Mouse (Mus musculus): ENCODE measurements around the gene Zbtb16.

Zbtb16 gene

DNA sequence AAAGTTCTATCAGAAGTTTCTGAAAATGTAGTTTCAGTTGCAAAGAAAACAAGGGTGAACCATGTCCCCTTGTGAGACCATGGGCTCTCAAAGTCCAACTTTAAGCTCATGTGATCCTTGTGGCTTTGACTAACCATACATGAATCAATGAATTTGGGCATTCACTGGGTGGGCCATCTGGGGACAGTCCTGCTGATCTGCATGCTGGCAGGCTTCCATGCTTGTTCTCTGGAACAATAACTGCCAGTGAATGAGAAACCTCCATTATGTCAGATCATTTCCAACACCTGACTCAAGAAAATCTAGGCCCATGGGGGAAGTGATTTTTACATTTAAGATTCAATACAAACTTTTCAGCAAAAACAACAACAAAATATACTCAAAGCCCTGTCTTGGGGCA, 70.1 kb downstream of the Zbtb16 start:
- Histone ChIP-seq H3K4me3 (replicated peaks; ENCODE audit: low read length) (no peak overlapping the region), H3K4me1 (replicated peaks; ENCODE audit: low read depth, low read length) (no peaks in the 10 kb centered on the region), H3K27me3 (ENCODE audit: insufficient read depth, low read length) (peaks cover 4% of the 10 kb centered on the region; the same call in 1 of the 2 replicates), H3K36me3 (ENCODE audit: insufficient read depth, low read length) (no peaks in the 10 kb centered on the region), H3K9me3 (ENCODE audit: low read length) (peaks cover 3% of the 10 kb centered on the region; the same call in 1 of the 2 replicates)
- no peak for TF ChIP-seq POU5F1 (IDR thresholded peaks at IDR 0.05; ENCODE audit: borderline replicate concordance, low read length)
- no peak for TF ChIP-seq CTCF (conservative IDR thresholded peaks at IDR 0.05; ENCODE audit: low read length)
- no peak for TF ChIP-seq NANOG (IDR thresholded peaks at IDR 0.05; ENCODE audit: borderline replicate concordance, low read length)

DNA sequence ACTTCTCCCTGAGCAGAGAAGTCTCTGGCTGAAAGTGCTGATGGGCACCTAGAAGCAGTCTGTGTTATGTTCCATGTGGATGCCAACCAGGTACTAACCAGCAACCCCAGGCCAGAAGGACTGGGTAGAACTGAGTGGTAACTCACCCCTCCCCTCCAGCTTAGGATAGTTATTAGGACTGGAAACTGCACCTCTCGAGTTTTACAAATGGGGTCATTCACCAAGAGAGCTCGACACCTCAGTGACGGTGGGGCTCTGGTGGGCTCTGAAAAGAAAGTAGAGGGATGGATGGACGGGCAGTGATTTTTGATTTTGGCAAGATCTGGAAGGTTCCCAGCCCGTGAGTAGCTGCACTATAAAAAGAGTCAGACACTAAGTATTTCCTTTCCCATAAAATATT, 71.7 kb downstream of the Zbtb16 start:
- Histone ChIP-seq H3K27me3 (ENCODE audit: insufficient read depth, low read length) (0 out of 2 replicates have a peak, but pooled peaks cover 3% of the 10 kb centered on the region), H3K4me1 (replicated peaks; ENCODE audit: low read depth, low read length) (no peaks in the 10 kb centered on the region), H3K4me3 (replicated peaks; ENCODE audit: low read length) (no peak overlapping the region), H3K36me3 (ENCODE audit: insufficient read depth, low read length) (no peaks in the 10 kb centered on the region), H3K9me3 (ENCODE audit: low read length) (no peaks in the 10 kb centered on the region)
- TF ChIP-seq CTCF (conservative IDR thresholded peaks at IDR 0.05; ENCODE audit: low read length) (no peak), NANOG (IDR thresholded peaks at IDR 0.05; ENCODE audit: borderline replicate concordance, low read length) (no peak), POU5F1 (IDR thresholded peaks at IDR 0.05; ENCODE audit: borderline replicate concordance, low read length) (no peak)

DNA sequence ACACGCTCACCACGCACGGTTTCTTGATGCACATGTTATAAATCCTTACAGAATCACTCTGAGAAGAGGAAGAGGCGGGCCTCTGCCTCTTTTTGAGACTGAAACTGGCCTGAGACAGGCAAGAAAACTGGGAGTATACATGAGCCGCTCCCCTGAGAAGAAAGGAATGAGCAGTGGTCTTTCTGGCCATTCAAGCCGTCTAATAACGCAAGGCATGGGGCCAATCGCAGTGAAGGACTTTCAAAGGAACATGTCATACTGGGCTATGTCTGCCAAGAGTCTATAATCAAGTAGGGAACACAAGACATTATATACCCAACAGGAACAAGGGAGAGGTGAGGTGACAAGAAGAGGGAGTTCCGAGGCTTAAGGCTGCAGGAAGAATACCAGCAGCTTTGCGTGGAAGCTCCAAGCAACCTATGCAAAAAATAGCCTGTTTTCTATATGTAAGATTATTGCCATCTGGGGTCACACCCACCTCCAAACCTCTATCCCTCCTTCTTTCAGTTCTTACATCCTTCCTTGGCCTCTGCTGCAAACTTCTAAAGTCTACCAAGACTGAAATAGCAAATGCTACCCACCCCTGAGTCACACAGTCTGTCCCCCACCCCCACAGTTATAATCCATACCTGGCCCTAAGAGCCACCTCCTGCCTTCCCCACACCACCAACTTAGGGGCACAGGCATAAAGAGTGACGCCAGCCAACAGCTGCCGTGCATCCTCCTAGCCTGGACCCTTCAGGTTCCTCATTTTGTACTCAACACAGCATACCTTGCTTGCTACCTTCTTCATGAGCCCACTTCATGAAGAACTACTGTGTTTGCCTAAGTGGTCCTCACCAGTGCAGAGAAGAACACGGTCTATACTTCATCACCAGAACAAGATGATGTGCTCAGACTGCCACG, 74.0 kb downstream of the Zbtb16 start:
- TF ChIP-seq CTCF (conservative IDR thresholded peaks at IDR 0.05; ENCODE audit: low read length) (no peak), POU5F1 (IDR thresholded peaks at IDR 0.05; ENCODE audit: borderline replicate concordance, low read length) (no peak), NANOG (IDR thresholded peaks at IDR 0.05; ENCODE audit: borderline replicate concordance, low read length) (no peak)
- H3K27me3 ChIP-seq (ENCODE audit: insufficient read depth, low read length), result 0 out of 2 replicates have a peak, but pooled peaks cover 3% of the 10 kb centered on the region
- no peaks in the 10 kb centered on the region for H3K4me1 ChIP-seq (replicated peaks; ENCODE audit: low read depth, low read length)
- H3K4me3 ChIP-seq (replicated peaks; ENCODE audit: low read length), result no peak overlapping the region
- H3K36me3 ChIP-seq (ENCODE audit: insufficient read depth, low read length), result no peaks in the 10 kb centered on the region
- H3K9me3 ChIP-seq (ENCODE audit: low read length), result no peaks in the 10 kb centered on the region

DNA sequence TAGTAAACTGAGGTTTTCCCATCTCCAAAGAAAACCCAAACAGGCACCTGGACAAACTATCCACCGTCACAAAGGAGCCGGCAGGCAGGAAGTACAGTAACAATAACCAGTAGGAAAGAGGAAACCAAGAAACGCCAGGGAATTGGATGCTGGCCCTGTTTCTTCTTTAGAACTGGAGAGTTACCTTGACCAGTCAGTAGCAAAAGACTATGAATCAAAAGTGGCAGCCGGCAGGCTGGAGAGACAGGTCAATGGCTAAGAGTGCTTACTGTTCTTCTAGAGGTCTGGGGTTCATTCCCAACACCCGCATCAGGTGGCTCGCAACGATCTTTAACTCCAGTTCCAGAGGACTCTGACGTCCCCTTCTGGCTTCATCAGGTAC, 74.9 kb downstream of the Zbtb16 start:
- TF ChIP-seq NANOG (IDR thresholded peaks at IDR 0.05; ENCODE audit: borderline replicate concordance, low read length) (no peak), POU5F1 (IDR thresholded peaks at IDR 0.05; ENCODE audit: borderline replicate concordance, low read length) (no peak), CTCF (conservative IDR thresholded peaks at IDR 0.05; ENCODE audit: low read length) (no peak)
- no peaks in the 10 kb centered on the region for H3K4me1 ChIP-seq (replicated peaks; ENCODE audit: low read depth, low read length)
- no peaks in the 10 kb centered on the region for H3K36me3 ChIP-seq (ENCODE audit: insufficient read depth, low read length)
- H3K4me3 ChIP-seq (replicated peaks; ENCODE audit: low read length), result no peak overlapping the region
- no peaks in the 10 kb centered on the region for H3K9me3 ChIP-seq (ENCODE audit: low read length)
- H3K27me3 ChIP-seq (ENCODE audit: insufficient read depth, low read length), result no peaks in the 10 kb centered on the region

DNA sequence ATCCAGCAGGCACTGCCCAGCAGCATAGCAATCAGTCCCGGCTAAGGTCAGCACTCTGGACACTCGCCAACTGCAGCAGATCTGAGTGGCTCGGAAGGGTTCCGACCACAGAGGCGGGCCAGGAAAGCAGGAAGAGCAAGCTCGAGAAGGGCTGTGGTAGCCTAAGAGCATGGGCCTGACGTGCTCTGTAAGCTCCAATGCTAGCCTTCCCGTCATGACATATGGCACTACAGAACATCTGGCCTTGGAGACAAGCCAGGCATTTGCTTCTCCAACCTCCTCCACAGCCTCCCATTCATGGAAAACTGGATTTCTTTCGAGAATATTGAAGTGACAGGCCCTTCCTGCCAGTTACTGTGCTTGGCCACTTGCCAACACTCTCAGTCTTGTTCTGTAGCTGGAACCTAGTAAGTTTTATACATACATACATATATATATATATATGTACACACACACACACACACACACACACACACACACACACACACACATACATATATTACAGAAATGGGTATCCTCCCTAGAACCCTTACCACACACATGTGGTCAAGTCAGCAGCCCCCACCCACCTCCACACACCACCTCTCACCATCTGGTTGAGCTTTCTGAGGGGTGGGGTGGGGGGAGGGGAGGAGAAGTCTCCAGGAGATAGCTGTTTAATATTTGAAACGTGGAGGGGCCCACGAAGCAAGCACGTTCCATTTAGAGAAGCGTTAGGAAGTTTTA, 75.4 kb downstream of the Zbtb16 start:
- TF ChIP-seq NANOG (IDR thresholded peaks at IDR 0.05; ENCODE audit: borderline replicate concordance, low read length) (no peak), CTCF (conservative IDR thresholded peaks at IDR 0.05; ENCODE audit: low read length) (no peak), POU5F1 (IDR thresholded peaks at IDR 0.05; ENCODE audit: borderline replicate concordance, low read length) (no peak)
- no peaks in the 10 kb centered on the region for H3K27me3 ChIP-seq (ENCODE audit: insufficient read depth, low read length)
- no peaks in the 10 kb centered on the region for H3K36me3 ChIP-seq (ENCODE audit: insufficient read depth, low read length)
- H3K9me3 ChIP-seq (ENCODE audit: low read length), result no peaks in the 10 kb centered on the region
- H3K4me3 ChIP-seq (replicated peaks; ENCODE audit: low read length), result no peak overlapping the region
- H3K4me1 ChIP-seq (replicated peaks; ENCODE audit: low read depth, low read length), result no peaks in the 10 kb centered on the region

DNA sequence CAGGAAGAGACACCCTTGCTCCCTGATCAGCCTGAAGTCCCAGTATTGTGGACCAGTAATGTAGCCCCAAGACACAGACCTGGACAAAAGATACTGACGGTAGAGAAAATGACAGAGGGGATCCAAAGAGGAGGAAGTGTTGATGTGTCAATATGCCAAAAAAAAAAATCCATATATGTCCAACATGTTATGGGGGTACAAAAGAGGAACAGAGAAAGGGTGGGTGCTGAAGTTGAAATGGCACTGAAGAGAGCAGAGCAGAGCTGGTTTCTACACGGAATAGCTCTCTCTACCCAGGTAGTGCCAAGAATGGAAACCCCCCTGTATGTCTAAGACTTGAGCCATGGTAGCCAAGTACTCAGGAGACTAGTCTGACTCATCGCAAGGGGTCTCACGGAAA, 76.9 kb downstream of the Zbtb16 start:
- no peaks in the 10 kb centered on the region for H3K4me1 ChIP-seq (replicated peaks; ENCODE audit: low read depth, low read length)
- H3K36me3 ChIP-seq (ENCODE audit: insufficient read depth, low read length), result no peaks in the 10 kb centered on the region
- H3K27me3 ChIP-seq (ENCODE audit: insufficient read depth, low read length), result no peaks in the 10 kb centered on the region
- no peaks in the 10 kb centered on the region for H3K9me3 ChIP-seq (ENCODE audit: low read length)
- no peak overlapping the region for H3K4me3 ChIP-seq (replicated peaks; ENCODE audit: low read length)
- TF ChIP-seq POU5F1 (IDR thresholded peaks at IDR 0.05; ENCODE audit: borderline replicate concordance, low read length), result no peak
- TF ChIP-seq CTCF (conservative IDR thresholded peaks at IDR 0.05; ENCODE audit: low read length), result no peak

DNA sequence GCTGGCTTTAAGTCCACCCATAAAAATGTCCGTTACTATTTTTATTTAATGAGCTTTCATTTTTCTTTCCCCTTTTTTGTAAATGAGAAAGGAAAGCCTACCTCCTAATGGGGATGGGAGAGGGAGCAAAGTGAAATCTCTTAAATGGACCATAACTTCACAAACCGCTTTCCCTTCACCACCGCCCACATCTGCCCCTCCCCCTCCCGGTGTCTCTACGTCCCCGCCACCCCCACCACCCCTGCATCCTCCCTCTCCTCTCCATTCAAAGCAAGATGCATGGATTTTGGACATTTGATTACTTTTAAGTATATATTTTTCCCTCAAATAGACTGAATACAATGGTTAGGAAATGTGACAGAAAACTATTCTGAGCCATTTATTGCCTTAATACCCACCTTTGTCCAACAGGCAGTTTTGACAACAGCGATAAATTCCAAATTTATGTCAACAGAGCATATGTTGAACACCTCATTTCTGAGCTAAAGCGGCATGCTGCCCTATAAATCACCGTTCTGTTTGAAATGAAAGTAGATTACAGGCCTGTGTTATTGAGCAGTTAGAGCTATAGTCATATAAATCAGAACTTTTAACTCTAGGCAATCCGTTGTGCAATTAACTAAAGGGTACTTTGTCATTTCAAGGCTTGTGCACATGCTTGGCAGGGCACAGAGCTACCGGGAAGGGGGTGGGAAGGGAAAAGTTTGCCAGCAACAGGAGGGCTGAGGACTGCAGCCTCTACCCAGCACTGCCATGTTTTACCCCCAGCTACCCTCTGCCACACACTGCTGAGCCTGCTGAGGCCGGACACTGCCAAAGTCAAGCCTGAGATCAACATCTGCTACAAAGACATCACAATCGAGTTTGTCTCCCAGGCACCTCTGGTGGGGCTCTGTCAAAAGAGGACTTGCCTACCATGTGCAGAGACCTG, 78.1 kb downstream of the Zbtb16 start:
- Histone ChIP-seq H3K4me3 (replicated peaks; ENCODE audit: low read length) (no peak overlapping the region), H3K36me3 (ENCODE audit: insufficient read depth, low read length) (no peaks in the 10 kb centered on the region)

More for the DNA sequence above, 78.1 kb downstream of the Zbtb16 start:
- TF ChIP-seq NANOG (IDR thresholded peaks at IDR 0.05; ENCODE audit: borderline replicate concordance, low read length) (no peak), CTCF (conservative IDR thresholded peaks at IDR 0.05; ENCODE audit: low read length) (no peak), POU5F1 (IDR thresholded peaks at IDR 0.05; ENCODE audit: borderline replicate concordance, low read length) (no peak)
- H3K27me3 ChIP-seq (ENCODE audit: insufficient read depth, low read length), result peaks cover 4% of the 10 kb centered on the region; the same call in 1 of the 2 replicates
- no peaks in the 10 kb centered on the region for H3K9me3 ChIP-seq (ENCODE audit: low read length)
- no peaks in the 10 kb centered on the region for H3K4me1 ChIP-seq (replicated peaks; ENCODE audit: low read depth, low read length)
